Mouse (Mus musculus): ENCODE data around the gene Adipor1.
A peak's percentile ranks its signal among the peaks of the same experiment; 100 is the strongest.

- TF ChIP-seq CTCF (IDR thresholded peaks at IDR 0.05; ENCODE audit: low read depth) (peak; percentile 81), EP300 (optimal IDR thresholded peaks at IDR 0.05) (no peak)
Measured at GRCm38 (mm10) chr1:134368777-134369337, 46.3 kb upstream of the Adipor1 start.
